Mouse (Mus musculus) MEL (cell line): ENCODE data around the gene Wdr86. TPM values are rescaled to one million over a fixed set of nuclear protein-coding genes. Genes with fewer than 3 reads are reported as not detected.

Experiments used
- DNase-seq: peaks from one replicate; pipeline ENCODE4 v3.0.0; 2011; ENCODE audit warnings: low read depth, low spot score
- H3K27ac ChIP-seq: 2 replicates; pipeline ENCODE4 v1.5.1; 2012; ENCODE audit warnings: low read depth, mild to moderate bottlenecking, control low read depth, low read length, moderate library complexity; ENCODE audit not compliant: control insufficient read depth
- H3K27me3 ChIP-seq, 2 experiments: fragments of 150-350 bp in 1 of 2; sonication (generic) in 1 of 2; 2 replicates each; pipeline ENCODE4 v1.6.1; 2012; ENCODE audit warnings: low read length in 2 of 2, mild to moderate bottlenecking in 2 of 2, improper control_type of control experiment in 1 of 2, moderate library complexity in 1 of 2; ENCODE audit not compliant: insufficient read depth in 2 of 2, control insufficient read depth in 1 of 2
- H3K36me3 ChIP-seq, 2 experiments: 2 replicates each; pipeline ENCODE4 v1.6.1; 2012 to 2014; ENCODE audit warnings: low read length in 2 of 2, improper control_type of control experiment in 1 of 2, inconsistent platforms in 1 of 2, mild to moderate bottlenecking in 1 of 2; ENCODE audit not compliant: insufficient read depth in 2 of 2, control insufficient read depth in 1 of 2
- H3K4me1 ChIP-seq, 2 experiments: fragments of 150-350 bp in 1 of 2; sonication (generic) in 1 of 2; 2 replicates each; pipeline ENCODE4 v1.6.1; 2012; ENCODE audit warnings: low read length in 2 of 2, improper control_type of control experiment in 1 of 2, mild to moderate bottlenecking in 1 of 2; ENCODE audit not compliant: insufficient read depth in 2 of 2, control insufficient read depth in 1 of 2
- H3K4me3 ChIP-seq, 2 experiments: fragments of 150-350 bp in 1 of 2; sonication (generic) in 1 of 2; 2 replicates each; pipeline ENCODE4 v1.5.1; 2012; ENCODE audit warnings: low read depth in 2 of 2, low read length in 2 of 2, mild to moderate bottlenecking in 2 of 2, moderate library complexity in 2 of 2, control low read depth in 1 of 2, improper control_type of control experiment in 1 of 2; ENCODE audit not compliant: control insufficient read depth in 1 of 2, insufficient read depth in 1 of 2
- H3K79me2 ChIP-seq: 2 replicates; pipeline ENCODE4 v1.6.1; 2012; ENCODE audit warnings: mild to moderate bottlenecking, low read length, moderate library complexity; ENCODE audit not compliant: control insufficient read depth, poor library complexity, insufficient read depth
- H3K9ac ChIP-seq: 2 replicates; pipeline ENCODE4 v1.6.1; 2012; ENCODE audit warnings: low read depth, mild to moderate bottlenecking, control low read depth, low read length, moderate library complexity; ENCODE audit not compliant: control insufficient read depth, poor library complexity, severe bottlenecking
- H3K9me3 ChIP-seq: fragments of 150-350 bp; sonication (generic); replicated peaks from 2 replicates; pipeline ENCODE4 v1.6.1; 2012; ENCODE audit warnings: mild to moderate bottlenecking, low read length, improper control_type of control experiment, moderate library complexity; ENCODE audit not compliant: insufficient read depth
- CTCF ChIP-seq, 3 experiments: IDR thresholded peaks in 2 of 3; conservative IDR thresholded peaks in 1 of 3; 2 replicates each; pipeline ENCODE4 v1.5.1; 2011 to 2012; ENCODE audit warnings: low read length in 3 of 3, low read depth in 2 of 3, mild to moderate bottlenecking in 2 of 3, improper control_type of control experiment in 1 of 3, inconsistent platforms in 1 of 3, mixed read lengths in 1 of 3, moderate library complexity in 1 of 3; ENCODE audit not compliant: control insufficient read depth in 1 of 3, insufficient read depth in 1 of 3, poor library complexity in 1 of 3, severe bottlenecking in 1 of 3
- ELF1 ChIP-seq: IDR thresholded peaks from 2 replicates; pipeline ENCODE4 v1.6.1; 2014; ENCODE audit warnings: low read depth, mild to moderate bottlenecking, inconsistent platforms, low read length, improper control_type of control experiment, moderate library complexity
- EP300 ChIP-seq, 2 experiments: IDR thresholded peaks; 2 replicates each; pipeline ENCODE4 v1.6.1; 2011; ENCODE audit warnings: improper control_type of control experiment in 2 of 2, low read length in 2 of 2, low read depth in 1 of 2, mild to moderate bottlenecking in 1 of 2
- ETS1 ChIP-seq: IDR thresholded peaks from 2 replicates; pipeline ENCODE4 v1.6.1; 2012; ENCODE audit warnings: low read depth, mild to moderate bottlenecking, inconsistent platforms, low read length, improper control_type of control experiment, moderate library complexity
- GABPA ChIP-seq: IDR thresholded peaks from 2 replicates; pipeline ENCODE4 v1.6.1; 2012; ENCODE audit warnings: low read depth, mild to moderate bottlenecking, inconsistent platforms, low read length, improper control_type of control experiment, moderate library complexity
- MYC ChIP-seq: IDR thresholded peaks from 2 replicates; pipeline ENCODE4 v1.6.1; 2011; ENCODE audit warnings: low read depth, mild to moderate bottlenecking, low read length, improper control_type of control experiment, moderate library complexity
- POLR2AphosphoS2 ChIP-seq: IDR thresholded peaks from 2 replicates; pipeline ENCODE4 v1.6.1; 2011; ENCODE audit warnings: low read length, improper control_type of control experiment
- RAD21 ChIP-seq: IDR thresholded peaks from 2 replicates; pipeline ENCODE4 v1.6.1; 2011; ENCODE audit warnings: mild to moderate bottlenecking, low read depth, low read length, improper control_type of control experiment
- SMC3 ChIP-seq: IDR thresholded peaks from 2 replicates; pipeline ENCODE4 v1.6.1; 2011; ENCODE audit warnings: low read depth, low read length, improper control_type of control experiment
- TCF12 ChIP-seq: IDR thresholded peaks from 2 replicates; pipeline ENCODE4 v1.6.1; 2014; ENCODE audit warnings: low read depth, mild to moderate bottlenecking, inconsistent platforms, low read length, improper control_type of control experiment, moderate library complexity
- USF1 ChIP-seq: IDR thresholded peaks from 2 replicates; pipeline ENCODE4 v1.6.1; 2014; ENCODE audit warnings: low read depth, mild to moderate bottlenecking, inconsistent platforms, low read length, improper control_type of control experiment, moderate library complexity
- USF2 ChIP-seq, 2 experiments: IDR thresholded peaks; 2 replicates each; pipeline ENCODE4 v1.6.1; 2011 to 2012; ENCODE audit warnings: improper control_type of control experiment in 2 of 2, low read length in 2 of 2, borderline replicate concordance in 1 of 2, inconsistent platforms in 1 of 2, low read depth in 1 of 2, mild to moderate bottlenecking in 1 of 2; ENCODE audit not compliant: insufficient read depth in 1 of 2
- polyA plus RNA-seq, 2 experiments: library from polyadenylated mRNA; stranded (reverse) in 1 of 2; unstranded in 1 of 2; fragments of >175 nt in 1 of 2; fragments of >200 nt in 1 of 2; gene quantifications; 2 replicates each; pipeline versions ENCODE4 v1.2.1 to v1.2.4; 2012; ENCODE audit warnings: low replicate concordance in 2 of 2, low read depth in 1 of 2; ENCODE audit not compliant: insufficient read length in 2 of 2, insufficient read depth in 1 of 2, missing spikeins in 1 of 2
- total RNA-seq: library from RNA; depleted of rRNA; stranded (reverse); fragments of 300-350 nt; gene quantifications from 2 replicates; pipeline ENCODE4 v1.2.3, GENCODE M21; 2012

Wdr86 gene
- total and polyA plus RNA-seq, 3 experiments = not detected

- Histone ChIP-seq H3K4me1 (no peaks in the 10 kb centered on the region), H3K9ac (no peak overlapping the region), H3K27me3 (no peaks in the 10 kb centered on the region), H3K79me2 (no peaks in the 10 kb centered on the region), H3K27ac (no peak overlapping the region), H3K36me3 (no peaks in the 10 kb centered on the region; a peak in 1 of 4 replicates), H3K4me3 (no peak overlapping the region), H3K9me3 (no peaks in the 10 kb centered on the region)
- DNase-seq = no peak
- TF ChIP-seq USF1 = no peak
- TF ChIP-seq TCF12 = no peak
- TF ChIP-seq MYC = no peak
- no peak for TF ChIP-seq EP300 (IDR thresholded peaks at IDR 0.05; ENCODE audit: low read depth in 1 of 2, low read length in 2 of 2)
- no peak for TF ChIP-seq SMC3
- no peak for TF ChIP-seq RAD21
- TF ChIP-seq USF2 (IDR thresholded peaks at IDR 0.05; ENCODE audit: borderline replicate concordance in 1 of 2, insufficient read depth in 1 of 2, low read depth in 1 of 2, low read length in 2 of 2) = no peak
- no peak for TF ChIP-seq POLR2AphosphoS2
Observed at GRCm38 (mm10) chr5:24713199-24713598, 17.3 kb downstream of the Wdr86 start.

GRCm38 (mm10) chr5:24711615-24712014 is 18.9 kb downstream of the Wdr86 start:
- H3K4me3 ChIP-seq = no peak overlapping the region
- H3K4me1 ChIP-seq = no peaks in the 10 kb centered on the region
- no peaks in the 10 kb centered on the region for H3K79me2 ChIP-seq
- H3K27me3 ChIP-seq = no peaks in the 10 kb centered on the region
- no peak overlapping the region for H3K9ac ChIP-seq
- H3K36me3 ChIP-seq = no peaks in the 10 kb centered on the region; a peak in 1 of 4 replicates
- H3K27ac ChIP-seq = no peak overlapping the region
- peak; percentile 33 for DNase-seq
- no peaks in the 10 kb centered on the region for H3K9me3 ChIP-seq
- TF ChIP-seq GABPA = no peak
- no peak for TF ChIP-seq USF1
- TF ChIP-seq TCF12 = no peak
- TF ChIP-seq ELF1 = no peak
- no peak for TF ChIP-seq ETS1
- TF ChIP-seq SMC3 = 0 out of 2 replicates have a peak, but pooled peaks have one; percentile 7
- TF ChIP-seq EP300 (IDR thresholded peaks at IDR 0.05; ENCODE audit: low read depth in 1 of 2, low read length in 2 of 2) = no peak
- peak; percentile 36 to 59 (median 36) for TF ChIP-seq CTCF (IDR thresholded peaks at IDR 0.05 in 2 of 3, conservative IDR thresholded peaks at IDR 0.05 in 1 of 3; ENCODE audit: control insufficient read depth in 1 of 3, insufficient read depth in 1 of 3, low read depth in 2 of 3, low read length in 3 of 3, poor library complexity in 1 of 3, severe bottlenecking in 1 of 3)
- TF ChIP-seq, all 39 proteins: peak for 2

GRCm38 (mm10) chr5:24709962-24710361 is 20.6 kb downstream of the Wdr86 start:
- no peaks in the 10 kb centered on the region for H3K27me3 ChIP-seq
- DNase-seq = no peak
- no peak for TF ChIP-seq SMC3
- no peak overlapping the region for H3K9ac ChIP-seq
- H3K36me3 ChIP-seq = peaks cover 0 to 5% of the 10 kb centered on the region in 2 experiments; a peak in 1 of 4 replicates
- no peaks in the 10 kb centered on the region for H3K79me2 ChIP-seq
- H3K4me1 ChIP-seq = no peaks in the 10 kb centered on the region
- H3K9me3 ChIP-seq = no peaks in the 10 kb centered on the region
- H3K4me3 ChIP-seq = no peak overlapping the region
- no peak overlapping the region for H3K27ac ChIP-seq
